Mouse (Mus musculus): ENCODE data around the gene Neu1. TPM values are rescaled to one million over a fixed set of nuclear protein-coding genes. Genes with fewer than 3 reads are reported as not detected.
"Not testable (repeated sequence)": the region's sequence is repeated elsewhere in the genome, so short reads cannot be mapped to it uniquely, and the experiment has no call there.

Neu1 gene
- polyA plus RNA-seq, 1 experiment, result 0.31 TPM

DNA sequence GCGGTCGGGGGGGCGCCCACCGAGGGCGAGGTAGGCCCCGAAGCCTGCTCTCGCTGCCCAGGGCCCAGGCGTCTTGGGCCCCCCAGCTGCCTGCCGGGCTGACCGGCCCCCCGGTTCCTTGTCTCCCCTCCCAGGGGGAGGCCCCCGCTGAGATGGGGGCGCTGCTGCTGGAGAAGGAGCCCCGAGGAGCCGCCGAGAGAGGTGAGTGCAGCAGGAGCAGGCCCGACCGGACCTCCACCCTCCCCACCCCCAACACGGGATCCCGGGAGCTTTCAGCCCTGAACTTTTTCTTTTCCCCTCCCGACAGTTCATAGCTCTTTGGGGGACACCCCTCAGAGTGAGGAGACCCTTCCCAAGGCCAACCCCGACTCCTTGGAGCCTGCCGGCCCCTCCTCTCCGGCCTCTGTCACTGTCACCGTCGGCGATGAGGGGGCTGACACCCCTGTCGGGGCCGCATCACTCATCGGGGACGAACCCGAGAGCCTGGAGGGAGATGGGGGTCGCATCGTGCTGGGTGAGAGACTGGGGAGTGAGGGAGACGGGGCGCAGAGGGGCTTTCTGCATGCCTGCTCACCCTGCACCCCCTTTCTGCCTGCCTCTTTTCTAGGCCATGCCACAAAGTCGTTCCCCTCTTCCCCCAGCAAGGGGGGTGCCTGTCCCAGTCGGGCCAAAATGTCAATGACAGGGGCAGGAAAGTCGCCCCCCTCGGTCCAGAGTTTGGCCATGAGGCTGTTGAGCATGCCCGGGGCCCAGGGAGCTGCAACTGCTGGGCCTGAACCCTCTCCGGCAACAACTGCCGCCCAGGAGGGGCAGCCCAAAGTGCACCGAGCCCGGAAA is 31.8 kb upstream of the Neu1 start:
- Histone ChIP-seq H3K27me3 (ENCODE audit: control insufficient read depth) (peaks cover 2% of the 10 kb centered on the region; the same call in 1 of the 2 replicates), H3K4me1 (ENCODE audit: control insufficient read depth) (peaks cover 52% of the 10 kb centered on the region), H3K9me3 (ENCODE audit: control insufficient read depth, low read length) (no peaks in the 10 kb centered on the region), H3K36me3 (ENCODE audit: control insufficient read depth) (peaks cover 18% of the 10 kb centered on the region), H3K4me3 (replicated peaks) (peak overlapping the region; percentile 73)
- TF ChIP-seq GATA1 (IDR thresholded peaks at IDR 0.05; ENCODE audit: low read length) (no peak), TAL1 (IDR thresholded peaks at IDR 0.05; ENCODE audit: low read length) (no peak)

DNA sequence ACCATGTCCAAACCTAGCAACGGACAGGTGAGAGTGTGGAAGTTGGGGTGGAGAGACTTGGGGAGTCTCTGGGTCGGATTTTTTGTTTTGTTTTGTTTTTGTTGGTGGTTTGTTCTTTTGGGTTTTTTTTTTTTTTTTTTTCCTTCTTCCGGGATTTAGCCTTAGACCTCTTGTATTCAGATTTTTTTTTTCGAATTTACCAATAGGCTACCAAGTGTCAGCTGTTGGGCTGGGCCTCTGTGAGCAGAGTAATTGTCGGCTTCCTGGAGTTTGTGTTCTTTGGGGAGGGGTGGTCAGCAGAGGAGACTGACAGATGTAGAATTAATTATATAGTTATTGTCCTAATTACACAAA is 31.2 kb upstream of the Neu1 start:
- Histone ChIP-seq H3K27me3 (ENCODE audit: control insufficient read depth) (peaks cover 2% of the 10 kb centered on the region; the same call in 1 of the 2 replicates), H3K36me3 (ENCODE audit: control insufficient read depth) (peaks cover 21% of the 10 kb centered on the region), H3K4me1 (ENCODE audit: control insufficient read depth) (peaks cover 46% of the 10 kb centered on the region), H3K4me3 (replicated peaks) (peak overlapping the region; percentile 73), H3K9me3 (ENCODE audit: control insufficient read depth, low read length) (no peaks in the 10 kb centered on the region)
- no peak for TF ChIP-seq GATA1 (IDR thresholded peaks at IDR 0.05; ENCODE audit: low read length)

DNA sequence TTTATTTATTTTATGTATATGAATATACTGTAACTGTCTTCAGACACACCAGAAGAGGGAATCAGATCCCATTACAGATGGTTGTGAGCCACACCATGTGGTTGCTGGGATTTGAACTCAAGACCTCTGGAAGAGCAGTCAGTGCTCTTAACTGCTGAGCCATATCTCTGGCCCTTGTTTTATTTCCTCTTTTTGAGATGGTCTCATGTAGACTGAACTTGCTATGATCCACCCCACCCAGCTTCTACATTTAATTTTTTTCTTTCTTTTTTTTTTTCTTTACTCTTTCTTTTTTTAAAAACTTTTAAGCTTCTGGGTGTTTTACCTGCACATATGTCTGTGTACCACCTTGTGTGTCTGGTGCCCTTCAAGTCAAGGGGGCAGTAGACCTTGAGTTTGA is 30.2 kb upstream of the Neu1 start:
- peaks cover 37% of the 10 kb centered on the region for H3K4me1 ChIP-seq (ENCODE audit: control insufficient read depth)
- not testable (repeated sequence) for H3K9me3 ChIP-seq (ENCODE audit: control insufficient read depth, low read length); H3K4me3 ChIP-seq (replicated peaks); H3K27me3 ChIP-seq (ENCODE audit: control insufficient read depth)
- H3K36me3 ChIP-seq (ENCODE audit: control insufficient read depth), result peaks cover 29% of the 10 kb centered on the region

DNA sequence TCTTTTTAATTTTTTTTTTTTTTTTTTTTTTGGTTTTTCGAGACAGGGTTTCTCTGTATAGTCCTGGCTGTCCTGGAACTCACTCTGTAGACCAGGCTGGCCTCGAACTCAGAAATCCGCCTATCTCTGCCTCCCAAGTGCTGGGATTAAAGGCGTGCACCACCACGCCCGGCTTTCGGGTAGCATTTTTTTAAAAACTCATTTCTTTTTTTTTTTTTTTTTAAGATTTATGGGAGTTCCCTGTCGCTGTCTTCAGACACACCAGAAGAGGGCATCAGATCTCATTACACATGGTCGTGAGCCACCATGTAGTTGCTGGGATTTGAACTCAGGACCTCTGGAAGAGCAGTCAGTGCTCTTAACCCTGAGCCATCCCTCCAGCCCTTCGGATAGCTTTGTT is 29.1 kb upstream of the Neu1 start:
- Histone ChIP-seq H3K4me1 (ENCODE audit: control insufficient read depth) (peaks cover 27% of the 10 kb centered on the region), H3K36me3 (ENCODE audit: control insufficient read depth) (peaks cover 38% of the 10 kb centered on the region)
- H3K27me3 ChIP-seq (ENCODE audit: control insufficient read depth); H3K9me3 ChIP-seq (ENCODE audit: control insufficient read depth, low read length); H3K4me3 ChIP-seq (replicated peaks): not testable (repeated sequence)

DNA sequence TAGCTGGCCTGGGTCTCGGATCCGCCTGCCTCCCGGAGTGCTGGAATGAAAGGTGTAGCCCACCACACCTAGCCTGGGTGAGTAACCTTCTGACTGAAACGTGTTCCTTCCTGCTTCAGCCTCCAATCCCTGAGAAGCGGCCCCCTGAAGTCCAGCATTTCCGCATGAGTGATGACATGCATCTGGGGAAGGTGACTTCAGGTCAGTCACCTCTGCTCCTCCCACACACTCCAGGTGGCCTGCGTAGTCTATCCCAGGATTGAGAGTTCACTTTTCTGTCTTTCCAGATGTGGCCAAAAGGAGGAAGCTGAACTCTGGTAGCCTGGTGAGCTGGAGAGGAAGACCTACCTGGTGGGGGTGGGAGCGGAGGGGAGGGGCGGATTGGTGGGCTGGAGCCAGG is 28.2 kb upstream of the Neu1 start:
- Histone ChIP-seq H3K36me3 (ENCODE audit: control insufficient read depth) (peaks cover 48% of the 10 kb centered on the region), H3K4me1 (ENCODE audit: control insufficient read depth) (peaks cover 18% of the 10 kb centered on the region), H3K9me3 (ENCODE audit: control insufficient read depth, low read length) (no peaks in the 10 kb centered on the region), H3K4me3 (replicated peaks) (no peak overlapping the region), H3K27me3 (ENCODE audit: control insufficient read depth) (no peaks in the 10 kb centered on the region)
- no peak for TF ChIP-seq TAL1 (IDR thresholded peaks at IDR 0.05; ENCODE audit: low read length)
- no peak for TF ChIP-seq GATA1 (IDR thresholded peaks at IDR 0.05; ENCODE audit: low read length)

DNA sequence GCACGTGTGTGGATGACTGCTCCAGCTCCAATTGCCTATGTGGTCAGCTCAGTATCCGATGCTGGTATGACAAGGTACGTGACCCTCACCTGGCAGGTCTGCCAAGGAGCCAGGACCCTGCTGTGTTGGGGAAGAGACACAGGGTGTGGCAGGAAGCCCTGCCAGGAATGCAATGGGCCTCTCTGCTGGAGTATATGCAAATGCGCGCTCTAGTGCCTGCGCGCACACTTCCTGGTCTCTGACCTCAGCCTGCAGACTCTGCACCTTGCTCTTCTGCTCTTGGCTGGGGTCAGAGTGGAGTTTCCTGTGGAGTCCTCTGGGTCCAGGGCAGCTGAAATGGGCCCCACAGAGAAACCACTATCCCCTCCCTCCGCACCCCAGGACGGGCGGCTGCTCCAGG is 20.1 kb upstream of the Neu1 start:
- Histone ChIP-seq H3K36me3 (ENCODE audit: control insufficient read depth) (peaks cover 77% of the 10 kb centered on the region), H3K27me3 (ENCODE audit: control insufficient read depth) (no peaks in the 10 kb centered on the region)

DNA sequence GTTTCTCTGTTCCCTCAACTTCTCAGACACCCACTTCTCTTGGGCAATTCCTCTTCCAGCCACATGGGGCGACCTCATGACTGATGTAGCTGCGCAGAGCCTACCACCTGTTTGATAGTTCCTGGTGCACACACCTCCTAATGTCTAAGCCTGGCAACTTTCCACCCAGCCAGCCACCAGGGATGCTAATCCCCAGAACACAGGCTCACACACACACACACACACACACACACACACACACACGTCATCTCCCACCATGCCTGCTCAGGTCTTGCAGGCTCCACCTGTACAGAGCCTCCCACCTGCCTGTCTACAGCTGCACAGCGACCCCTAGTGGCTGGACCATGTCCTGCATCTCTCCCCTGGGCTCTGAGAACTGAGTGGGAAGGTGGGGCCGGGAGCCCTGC is 19.1 kb upstream of the Neu1 start:
- no peak for TF ChIP-seq TAL1 (IDR thresholded peaks at IDR 0.05; ENCODE audit: low read length)
- TF ChIP-seq GATA1 (IDR thresholded peaks at IDR 0.05; ENCODE audit: low read length), result no peak
- Histone ChIP-seq H3K36me3 (ENCODE audit: control insufficient read depth) (peaks cover 67% of the 10 kb centered on the region), H3K27me3 (ENCODE audit: control insufficient read depth) (no peaks in the 10 kb centered on the region), H3K4me1 (ENCODE audit: control insufficient read depth) (peaks cover 4% of the 10 kb centered on the region), H3K9me3 (ENCODE audit: control insufficient read depth, low read length) (no peaks in the 10 kb centered on the region), H3K4me3 (replicated peaks) (no peak overlapping the region)

More for the DNA sequence above, 20.1 kb upstream of the Neu1 start:
- no peaks in the 10 kb centered on the region for H3K9me3 ChIP-seq (ENCODE audit: control insufficient read depth, low read length)
- no peak overlapping the region for H3K4me3 ChIP-seq (replicated peaks)
- H3K4me1 ChIP-seq (ENCODE audit: control insufficient read depth), result peaks cover 4% of the 10 kb centered on the region
- TF ChIP-seq TAL1 (IDR thresholded peaks at IDR 0.05; ENCODE audit: low read length) (no peak), GATA1 (IDR thresholded peaks at IDR 0.05; ENCODE audit: low read length) (no peak)

DNA sequence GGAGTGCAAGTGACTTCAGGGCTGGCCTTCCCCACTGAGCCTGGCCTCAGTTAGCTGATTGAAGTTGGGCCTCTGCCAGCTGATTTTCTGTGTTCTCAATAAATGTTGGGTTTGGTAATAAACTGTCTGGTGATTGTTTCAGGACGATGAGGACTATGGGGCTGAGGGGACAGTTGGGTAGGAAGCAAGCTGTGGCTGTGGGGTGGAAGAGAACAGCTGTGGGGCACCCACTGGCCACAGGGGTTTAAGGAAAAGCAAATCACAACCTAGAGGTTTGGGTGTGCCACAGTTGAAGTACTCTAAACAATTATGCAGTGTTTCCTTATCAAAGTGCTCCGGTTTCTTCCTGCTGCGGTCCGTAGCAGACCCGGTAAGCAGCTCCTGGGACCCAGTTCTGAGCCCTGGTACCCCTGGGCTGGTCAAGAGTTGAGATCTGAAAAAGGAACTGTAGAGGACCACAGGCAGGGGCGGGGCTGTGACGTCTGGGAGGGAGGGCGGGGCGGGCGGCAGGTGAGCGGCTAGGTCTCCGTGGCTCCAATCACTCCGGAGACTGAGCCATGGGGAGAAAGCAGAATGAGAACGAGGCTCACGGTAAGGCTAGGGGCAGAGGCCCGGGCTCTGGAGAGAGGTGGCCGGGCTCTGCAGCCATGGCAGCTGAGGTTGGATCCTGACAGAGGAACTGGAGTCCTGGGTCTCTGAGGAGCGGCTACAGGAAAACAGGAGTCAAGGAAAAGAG is 17.0 kb upstream of the Neu1 start, which contains the start of gene Slc44a4:
TSS of gene Slc44a4 (plus strand) at position 537 of the 736 bp plus-strand sequence.
- peaks cover 46% of the 10 kb centered on the region for H3K36me3 ChIP-seq (ENCODE audit: control insufficient read depth)
- no peaks in the 10 kb centered on the region for H3K9me3 ChIP-seq (ENCODE audit: control insufficient read depth, low read length)
- no peak for TF ChIP-seq GATA1 (IDR thresholded peaks at IDR 0.05; ENCODE audit: low read length)
- no peak for TF ChIP-seq TAL1 (IDR thresholded peaks at IDR 0.05; ENCODE audit: low read length)
- no peak within 1 kb of the TSS for H3K4me3 ChIP-seq (replicated peaks)
- H3K4me1 ChIP-seq (ENCODE audit: control insufficient read depth), result peaks cover 4% of the 10 kb centered on the region
- H3K27me3 ChIP-seq (ENCODE audit: control insufficient read depth), result no peaks in the 10 kb centered on the region

DNA sequence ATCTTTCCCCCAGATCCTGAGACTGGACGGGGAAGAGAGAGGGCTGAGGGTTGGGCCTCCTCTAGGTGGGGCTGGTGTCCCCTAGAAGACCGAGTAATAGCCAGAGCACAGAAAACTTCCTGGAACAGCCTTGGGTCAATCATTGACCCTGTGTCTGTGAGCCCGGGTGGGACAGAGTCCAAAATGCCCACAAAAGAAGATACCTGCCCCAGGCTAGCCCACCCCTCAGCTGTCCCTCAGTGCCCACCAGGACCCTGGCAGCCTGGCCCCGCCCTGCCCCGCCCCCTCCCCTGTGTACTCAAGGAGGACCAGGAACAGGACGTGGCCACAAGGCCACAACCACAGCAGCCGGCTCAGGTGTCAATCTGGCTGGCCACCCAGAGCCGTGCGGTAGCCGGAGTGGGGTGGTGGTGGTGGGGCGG is 15.6 kb upstream of the Neu1 start:
- Histone ChIP-seq H3K4me3 (replicated peaks) (no peak overlapping the region), H3K4me1 (ENCODE audit: control insufficient read depth) (peaks cover 4% of the 10 kb centered on the region), H3K9me3 (ENCODE audit: control insufficient read depth, low read length) (no peaks in the 10 kb centered on the region), H3K36me3 (ENCODE audit: control insufficient read depth) (peaks cover 34% of the 10 kb centered on the region), H3K27me3 (ENCODE audit: control insufficient read depth) (no peaks in the 10 kb centered on the region)
- TF ChIP-seq GATA1 (IDR thresholded peaks at IDR 0.05; ENCODE audit: low read length) (no peak), TAL1 (IDR thresholded peaks at IDR 0.05; ENCODE audit: low read length) (no peak)

All from erythroblast, embryonic 14.5 days (primary cell).